Mouse (Mus musculus) urinary bladder, adult 18-20 months (tissue): ENCODE results near the gene Olfr199.
"Not testable (repeated sequence)": the region's sequence is repeated elsewhere in the genome, so short reads cannot be mapped to it uniquely, and the experiment has no call there.

Experiments
- DNase-seq, 2 experiments: peaks; one replicate each; pipeline ENCODE4 v3.0.0; 2022; ENCODE audit warnings: low spot score in 2 of 2, mixed read lengths in 2 of 2

The Olfr199 gene

GRCm38 (mm10) chr16:59219667-59220066, at the start of gene Olfr199:
Gene Olfr199, minus strand, starts transcription at chr16:59219767.
- DNase-seq, result not testable (repeated sequence)

GRCm38 (mm10) chr16:59269097-59269496, 49.5 kb upstream of the Olfr199 start:
- not testable (repeated sequence) for DNase-seq

- no peak for DNase-seq
Observed at GRCm38 (mm10) chr16:59249684-59250083, 30.1 kb upstream of the Olfr199 start.

- DNase-seq, result not testable (repeated sequence)
Observed at GRCm38 (mm10) chr16:59217861-59218260, 1.7 kb downstream of the Olfr199 start.

GRCm38 (mm10) chr16:59203433-59203832, 16.1 kb downstream of the Olfr199 start, which contains the start of gene Olfr198:
Gene Olfr198, minus strand, starts transcription at chr16:59203533.
- DNase-seq, result not testable (repeated sequence)

GRCm38 (mm10) chr16:59170354-59170753, 49.2 kb downstream of the Olfr199 start, which contains the start of gene Olfr196:
Gene Olfr196, minus strand, starts transcription at chr16:59170454.
- DNase-seq, result no peak
